Mouse (Mus musculus) forebrain, embryonic 12.5 days (tissue): ENCODE data around the gene Bud31. TPM values are rescaled to one million over a fixed set of nuclear protein-coding genes. Genes with fewer than 3 reads are reported as not detected.
"Not testable (repeated sequence)": the region's sequence is repeated elsewhere in the genome, so short reads cannot be mapped to it uniquely, and the experiment has no call there.

ENCODE experiments used
- ATAC-seq: fragments of 200-750 bp; cut with Nextera tagmentation; 2 replicates; pipeline ENCODE4 v1.8.0; 2017; ENCODE audit warnings: moderate TSS enrichment; ENCODE audit not compliant: low FRiP score
- H3K27ac ChIP-seq: fragments of 300-500 bp; sonication (generic); 2 replicates; pipeline ENCODE4 v1.5.1; 2016; ENCODE audit warnings: mild to moderate bottlenecking
- H3K27me3 ChIP-seq: fragments of 300-500 bp; sonication (generic); 2 replicates; pipeline ENCODE4 v1.6.1; 2016; ENCODE audit warnings: mild to moderate bottlenecking
- H3K36me3 ChIP-seq: fragments of 300-500 bp; sonication (generic); replicated peaks from 2 replicates; pipeline ENCODE4 v1.6.1; 2016; ENCODE audit warnings: mild to moderate bottlenecking
- H3K4me1 ChIP-seq: fragments of 300-500 bp; sonication (generic); 2 replicates; pipeline ENCODE4 v1.6.1; 2016
- H3K4me2 ChIP-seq: fragments of 300-500 bp; sonication (generic); 2 replicates; pipeline ENCODE4 v1.6.1; 2016; ENCODE audit warnings: mild to moderate bottlenecking, moderate library complexity
- H3K4me3 ChIP-seq: fragments of 300-500 bp; sonication (generic); replicated peaks from 2 replicates; pipeline ENCODE4 v1.5.1; 2016; ENCODE audit warnings: mild to moderate bottlenecking
- H3K9ac ChIP-seq: fragments of 300-500 bp; sonication (generic); 2 replicates; pipeline ENCODE4 v1.6.1; 2016; ENCODE audit warnings: mild to moderate bottlenecking
- H3K9me3 ChIP-seq: fragments of 300-500 bp; sonication (generic); 2 replicates; pipeline ENCODE4 v1.6.1; 2016
- WGBS: fragments of 180-500 bp; shearing (Covaris S2); methylation state at CpG from one replicate; pipeline ENCODE4 v1.1.7; 2016; 5-methylcytosine and 5-hydroxymethylcytosine counted together
- polyA plus RNA-seq: library from polyadenylated mRNA; unstranded; fragments of >200 nt; fragmentation: Nextera tagmentation; extraction: Ambion mirVana; gene quantifications from 2 replicates; pipeline ENCODE4 v1.2.1, GENCODE M21; 2016

Gene Bud31
- polyA plus RNA-seq, 1 experiment from 2014 or later = 225 TPM

DNA sequence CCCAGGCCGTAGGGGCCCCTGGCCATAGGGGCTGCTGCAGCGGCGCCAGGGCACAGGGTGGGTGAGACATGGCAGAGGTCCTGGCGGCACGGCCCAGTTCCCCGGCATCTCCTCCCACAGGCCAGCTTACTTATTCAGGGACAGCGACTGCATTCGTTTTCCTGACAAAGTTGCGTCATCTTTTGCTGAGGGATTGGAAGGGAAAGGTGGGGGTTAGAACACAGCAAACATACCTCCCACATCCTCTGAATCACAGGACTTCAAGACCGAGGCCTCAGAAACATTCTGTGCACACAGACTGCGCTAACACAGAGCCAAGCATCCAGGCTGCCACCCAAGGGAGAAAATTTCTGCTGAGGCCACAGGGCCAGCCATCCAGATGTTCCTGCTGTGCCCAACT lies 10.0 kb upstream of the Bud31 start:
- no peaks in the 10 kb centered on the region for H3K27me3 ChIP-seq
- 94% methylated on average over 11 of the region's 11 CpGs for WGBS
- no peak overlapping the region for H3K9ac ChIP-seq
- no peak overlapping the region for H3K27ac ChIP-seq
- H3K4me1 ChIP-seq = no peaks in the 10 kb centered on the region
- no peak overlapping the region for H3K4me2 ChIP-seq
- no peaks in the 10 kb centered on the region for H3K9me3 ChIP-seq
- no peak for ATAC-seq
- peaks cover 97% of the 10 kb centered on the region for H3K36me3 ChIP-seq
- no peak overlapping the region for H3K4me3 ChIP-seq

DNA sequence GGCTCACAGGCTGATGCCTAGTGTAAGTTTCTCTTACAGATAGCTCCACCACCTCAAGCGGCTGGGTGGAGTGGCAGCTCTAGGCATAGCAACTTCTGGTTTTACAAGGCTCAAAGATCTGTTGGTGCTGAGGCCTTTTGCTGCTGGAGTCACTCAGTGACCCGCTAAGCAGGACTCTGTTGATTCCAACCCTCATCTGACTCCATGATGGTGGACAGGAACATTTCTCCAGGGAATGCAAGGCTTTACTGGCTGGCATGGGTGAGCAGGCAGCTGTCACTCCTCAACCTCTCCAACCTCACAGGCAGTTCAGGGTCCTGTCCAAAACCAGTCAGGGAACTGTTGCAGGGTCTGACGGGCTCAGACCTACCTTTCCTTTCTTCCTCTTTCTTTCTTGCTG lies 9.2 kb upstream of the Bud31 start:
- H3K4me3 ChIP-seq = no peak overlapping the region
- peaks cover 95% of the 10 kb centered on the region for H3K36me3 ChIP-seq
- H3K4me1 ChIP-seq = no peaks in the 10 kb centered on the region
- ATAC-seq = no peak
- H3K27ac ChIP-seq = no peak overlapping the region
- WGBS = 90% methylated on average over 3 of the region's 3 CpGs
- no peaks in the 10 kb centered on the region for H3K27me3 ChIP-seq
- H3K9ac ChIP-seq = no peak overlapping the region
- no peak overlapping the region for H3K4me2 ChIP-seq
- no peaks in the 10 kb centered on the region for H3K9me3 ChIP-seq

DNA sequence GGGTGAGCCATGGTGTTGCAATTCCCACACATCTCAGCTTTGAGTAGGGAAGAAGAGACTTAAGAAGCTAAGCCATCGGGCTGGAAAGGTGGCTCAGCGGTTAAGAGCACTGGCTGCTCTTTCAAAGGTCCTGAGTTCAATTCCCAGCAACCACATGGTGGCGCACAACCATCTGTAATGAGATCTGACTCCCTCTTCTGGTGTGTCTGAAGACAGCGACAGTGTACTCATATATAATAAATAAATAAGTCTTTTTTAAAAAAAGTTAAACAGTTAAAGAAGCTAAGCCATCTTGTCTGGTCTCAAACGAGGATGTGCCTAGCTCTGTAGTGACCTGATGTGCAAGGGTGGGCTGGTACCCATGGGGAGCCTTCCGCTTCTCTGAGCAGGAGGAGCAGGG lies 6.9 kb upstream of the Bud31 start:
- peaks cover 90% of the 10 kb centered on the region for H3K36me3 ChIP-seq
- not testable (repeated sequence) for ATAC-seq

DNA sequence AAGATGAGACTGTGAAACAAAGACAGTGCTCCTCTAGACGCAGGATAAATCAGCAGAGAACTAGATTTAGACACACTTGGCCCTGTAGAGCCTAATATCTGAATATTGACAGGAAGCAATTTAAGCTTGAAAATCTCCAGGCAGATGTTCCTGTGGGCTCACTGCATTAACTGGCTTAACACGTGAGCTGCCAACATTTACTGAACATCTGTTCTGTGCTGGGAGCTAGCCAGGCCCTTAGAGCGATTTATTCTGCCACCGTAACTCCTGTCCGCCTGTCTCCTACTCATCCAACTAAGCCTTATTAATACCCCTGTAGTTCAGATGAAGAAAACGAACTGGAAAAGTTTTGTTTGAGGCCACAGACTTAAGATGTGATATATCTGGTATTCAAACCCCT lies 1.3 kb upstream of the Bud31 start:
- Histone ChIP-seq H3K36me3 (peaks cover 60% of the 10 kb centered on the region), H3K27ac (no peak overlapping the region)

More for the DNA sequence above, 6.9 kb upstream of the Bud31 start:
- not testable (repeated sequence) for H3K9ac ChIP-seq, H3K4me3 ChIP-seq, H3K27me3 ChIP-seq, H3K9me3 ChIP-seq, H3K4me2 ChIP-seq, H3K27ac ChIP-seq
- WGBS = 93% methylated on average over 6 of the region's 6 CpGs
- H3K4me1 ChIP-seq = peaks cover 12% of the 10 kb centered on the region

DNA sequence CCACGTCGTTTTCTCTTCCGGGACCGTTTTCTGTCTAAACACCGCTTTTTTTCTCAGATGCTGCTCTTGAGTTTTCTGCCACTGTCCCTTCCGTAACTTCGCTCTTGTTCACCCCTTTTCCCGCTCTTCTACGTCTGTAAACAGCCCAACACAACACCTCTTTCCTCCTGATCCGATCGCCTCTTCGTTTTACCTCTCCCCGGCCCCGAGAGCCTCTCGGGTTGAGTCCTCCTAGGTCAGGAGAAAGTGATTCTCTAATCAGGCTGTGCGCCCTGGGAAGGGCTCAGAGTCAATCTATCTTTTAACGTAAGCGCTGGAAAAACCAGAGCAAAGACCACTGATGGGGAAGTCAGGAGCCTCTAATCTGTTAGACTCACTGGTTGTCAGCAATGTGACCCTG lies 449 bp downstream of the Bud31 start:
- H3K4me2 ChIP-seq = peak overlapping the region; percentile 81
- peak overlapping the region; percentile 89 for H3K9ac ChIP-seq
- H3K9me3 ChIP-seq = no peaks in the 10 kb centered on the region
- H3K4me1 ChIP-seq = peaks cover 37% of the 10 kb centered on the region
- H3K36me3 ChIP-seq = peaks cover 60% of the 10 kb centered on the region
- WGBS = under 1% methylated on average over 18 of the region's 18 CpGs
- peak overlapping the region; percentile 80 for H3K4me3 ChIP-seq
- ATAC-seq = peak; percentile 7; the same call in 1 of the 2 replicates
- H3K27me3 ChIP-seq = no peaks in the 10 kb centered on the region
- peak overlapping the region; percentile 84 for H3K27ac ChIP-seq

More for the DNA sequence above, 1.3 kb upstream of the Bud31 start:
- Histone ChIP-seq H3K9ac (peak overlapping the region; percentile 89), H3K27me3 (no peaks in the 10 kb centered on the region), H3K4me2 (peak overlapping the region; percentile 81), H3K4me1 (peaks cover 37% of the 10 kb centered on the region), H3K4me3 (peak overlapping the region; percentile 80), H3K9me3 (no peaks in the 10 kb centered on the region)
- WGBS = 21% methylated on average over 6 of the region's 6 CpGs
- ATAC-seq = no peak

DNA sequence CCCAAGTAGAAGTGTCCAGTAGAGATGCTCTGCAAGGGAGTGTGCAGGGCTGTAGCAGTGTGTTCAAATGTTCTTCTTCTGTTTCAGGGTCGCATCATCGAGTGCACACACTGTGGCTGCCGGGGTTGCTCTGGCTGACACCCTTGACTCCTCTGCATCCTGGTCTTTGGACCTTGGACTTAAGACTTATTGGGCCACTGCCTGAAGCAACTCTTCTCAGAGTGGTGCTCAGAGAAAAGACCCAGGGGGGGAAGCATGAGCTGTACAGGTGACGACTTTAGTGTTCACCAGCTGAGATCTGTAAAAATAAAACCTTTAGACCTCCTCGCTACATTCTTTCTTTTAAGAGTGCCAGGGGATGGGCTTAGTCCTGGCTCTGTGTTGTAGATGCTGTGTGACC lies 7.6 kb downstream of the Bud31 start:
- H3K4me2 ChIP-seq = no peak overlapping the region
- no peaks in the 10 kb centered on the region for H3K4me1 ChIP-seq
- no peaks in the 10 kb centered on the region for H3K9me3 ChIP-seq
- H3K27me3 ChIP-seq = no peaks in the 10 kb centered on the region
- H3K9ac ChIP-seq = no peak overlapping the region
- H3K36me3 ChIP-seq = peaks cover 100% of the 10 kb centered on the region
- ATAC-seq = no peak
- no peak overlapping the region for H3K27ac ChIP-seq
- 95% methylated on average over 5 of the region's 5 CpGs for WGBS
- no peak overlapping the region for H3K4me3 ChIP-seq

DNA sequence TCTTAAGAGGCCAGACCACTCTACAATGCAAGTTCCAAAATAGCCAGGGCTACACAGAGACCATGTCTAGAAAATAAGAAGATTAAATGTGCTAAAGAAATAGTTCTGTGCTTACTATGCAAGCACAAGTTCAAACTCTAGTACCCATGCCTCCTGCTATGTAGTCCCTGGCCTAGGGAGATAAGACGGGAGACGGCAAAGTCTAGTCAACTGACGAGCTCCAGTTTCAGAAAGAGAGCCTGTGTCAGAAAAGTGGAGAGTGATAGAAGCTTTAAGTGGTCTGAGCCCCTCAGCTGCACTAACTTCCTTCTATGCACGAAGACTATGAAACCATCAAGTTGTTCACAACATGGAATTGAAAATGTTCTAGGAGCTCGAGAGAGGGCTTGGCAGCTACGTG lies 9.1 kb downstream of the Bud31 start:
- 95% methylated on average over 6 of the region's 6 CpGs for whole genome bisulfite sequencing
- Histone ChIP-seq H3K27ac (no peak overlapping the region), H3K36me3 (peaks cover 99% of the 10 kb centered on the region)

DNA sequence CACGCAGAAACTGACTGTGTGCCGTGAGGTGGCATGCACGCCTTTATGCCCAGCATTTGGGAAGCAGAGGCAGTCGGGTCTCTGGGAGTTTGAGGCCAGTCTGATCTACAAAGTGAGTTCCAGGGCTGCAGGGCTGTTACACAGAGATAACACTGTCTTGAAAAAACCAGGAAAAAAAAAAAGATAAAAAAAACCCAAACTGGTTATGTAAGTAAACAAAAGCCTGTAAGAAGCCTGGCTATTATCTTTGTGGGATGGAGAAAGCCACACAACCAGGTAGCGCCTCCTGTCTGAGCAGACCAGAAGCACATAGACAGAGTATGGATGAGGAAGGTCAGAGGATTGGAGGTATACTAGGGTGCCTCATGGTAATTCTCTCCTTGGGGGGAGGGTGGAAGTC lies 12.5 kb downstream of the Bud31 start:
- no peak overlapping the region for H3K4me3 ChIP-seq
- H3K4me1 ChIP-seq = no peaks in the 10 kb centered on the region
- no peak overlapping the region for H3K27ac ChIP-seq
- H3K9me3 ChIP-seq = no peaks in the 10 kb centered on the region
- no peak overlapping the region for H3K4me2 ChIP-seq
- H3K27me3 ChIP-seq = no peaks in the 10 kb centered on the region
- H3K9ac ChIP-seq = no peak overlapping the region
- ATAC-seq = no peak
- 93% methylated on average over 5 of the region's 5 CpGs for WGBS
- H3K36me3 ChIP-seq = peaks cover 88% of the 10 kb centered on the region

More for the DNA sequence above, 9.1 kb downstream of the Bud31 start:
- Histone ChIP-seq H3K4me1 (no peaks in the 10 kb centered on the region), H3K27me3 (no peaks in the 10 kb centered on the region), H3K9me3 (no peaks in the 10 kb centered on the region), H3K9ac (no peak overlapping the region), H3K4me2 (no peak overlapping the region), H3K4me3 (no peak overlapping the region)
- no peak for ATAC-seq

DNA sequence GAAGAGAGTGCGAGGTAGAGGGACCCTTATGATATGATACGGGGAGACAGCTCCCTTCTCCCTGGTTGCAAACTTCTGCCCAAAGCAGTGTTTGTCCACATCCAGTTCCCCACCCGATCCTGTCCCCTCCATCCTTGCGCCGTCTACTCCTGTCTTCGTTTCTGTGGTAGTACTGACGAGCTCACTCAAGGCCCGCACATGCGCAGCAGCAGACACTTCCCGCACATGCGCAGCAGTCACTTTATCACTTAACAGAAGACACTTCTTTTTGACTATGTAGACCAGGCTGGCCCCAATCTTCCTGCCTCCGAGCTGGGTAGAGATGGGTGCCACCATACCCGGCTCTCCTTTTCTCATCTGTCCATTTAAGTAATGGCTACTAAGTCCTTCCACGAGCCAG lies 21.2 kb downstream of the Bud31 start:
- peaks cover 10% of the 10 kb centered on the region for H3K4me1 ChIP-seq

DNA sequence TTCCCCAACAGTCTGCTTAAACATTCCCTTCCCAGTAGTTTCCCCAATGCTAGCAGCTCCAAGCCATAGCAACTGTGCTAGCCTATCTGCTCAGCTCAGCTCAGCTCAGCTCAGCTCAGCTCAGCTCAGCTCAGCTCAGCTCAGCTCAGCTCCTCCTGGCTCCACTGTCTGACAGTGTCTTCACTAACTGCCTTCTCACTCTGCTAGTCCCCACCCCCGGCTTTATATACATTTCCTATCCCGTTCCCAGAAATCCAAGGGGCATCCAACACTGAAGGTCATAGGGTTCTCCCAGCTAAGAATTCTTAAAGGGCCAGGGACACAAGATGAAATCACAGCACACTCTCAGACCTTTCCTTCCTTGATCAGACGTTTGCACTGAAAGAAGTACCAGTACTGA lies 24.5 kb downstream of the Bud31 start:
- peaks cover 28% of the 10 kb centered on the region for H3K4me1 ChIP-seq
- H3K36me3 ChIP-seq = peaks cover 41% of the 10 kb centered on the region
- no peak overlapping the region for H3K9ac ChIP-seq
- no peak overlapping the region for H3K4me2 ChIP-seq
- no peak overlapping the region for H3K27ac ChIP-seq
- no peak overlapping the region for H3K4me3 ChIP-seq
- no peaks in the 10 kb centered on the region for H3K27me3 ChIP-seq
- WGBS = 82% methylated on average over 3 of the region's 3 CpGs
- ATAC-seq = no peak
- H3K9me3 ChIP-seq = no peaks in the 10 kb centered on the region

More for the DNA sequence above, 21.2 kb downstream of the Bud31 start:
- no peak for ATAC-seq
- Histone ChIP-seq H3K4me3 (no peak overlapping the region), H3K4me2 (no peak overlapping the region), H3K36me3 (peaks cover 68% of the 10 kb centered on the region), H3K27ac (no peak overlapping the region), H3K27me3 (no peaks in the 10 kb centered on the region), H3K9ac (no peak overlapping the region), H3K9me3 (no peaks in the 10 kb centered on the region)
- 93% methylated on average over 14 of the region's 14 CpGs for WGBS

DNA sequence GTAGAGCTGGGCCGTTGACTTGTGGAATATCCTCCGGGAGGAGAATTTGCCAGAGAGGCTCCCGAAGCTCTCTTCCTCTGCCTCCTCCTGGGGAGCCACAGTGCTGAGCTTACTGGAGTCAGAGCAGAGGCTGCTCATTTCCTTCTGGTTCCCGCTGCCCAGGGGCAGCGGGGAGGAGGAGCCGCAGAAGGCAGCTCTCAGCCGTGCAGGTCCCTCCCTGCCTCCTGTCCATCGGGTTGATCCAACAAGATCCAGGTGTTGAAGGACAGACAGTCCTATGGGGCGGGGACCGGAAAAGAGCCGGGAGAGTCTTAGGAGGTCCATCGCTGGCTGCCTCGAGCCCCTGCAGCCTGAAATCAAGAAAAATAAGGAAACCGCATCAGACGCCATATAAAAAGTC lies 25.0 kb downstream of the Bud31 start:
- no peak overlapping the region for H3K4me2 ChIP-seq
- no peak overlapping the region for H3K4me3 ChIP-seq
- H3K9me3 ChIP-seq = no peaks in the 10 kb centered on the region
- no peak overlapping the region for H3K9ac ChIP-seq
- peaks cover 28% of the 10 kb centered on the region for H3K4me1 ChIP-seq
- no peaks in the 10 kb centered on the region for H3K27me3 ChIP-seq
- H3K27ac ChIP-seq = no peak overlapping the region
- 89% methylated on average over 15 of the region's 15 CpGs for WGBS
- H3K36me3 ChIP-seq = peaks cover 37% of the 10 kb centered on the region
- no peak for ATAC-seq

DNA sequence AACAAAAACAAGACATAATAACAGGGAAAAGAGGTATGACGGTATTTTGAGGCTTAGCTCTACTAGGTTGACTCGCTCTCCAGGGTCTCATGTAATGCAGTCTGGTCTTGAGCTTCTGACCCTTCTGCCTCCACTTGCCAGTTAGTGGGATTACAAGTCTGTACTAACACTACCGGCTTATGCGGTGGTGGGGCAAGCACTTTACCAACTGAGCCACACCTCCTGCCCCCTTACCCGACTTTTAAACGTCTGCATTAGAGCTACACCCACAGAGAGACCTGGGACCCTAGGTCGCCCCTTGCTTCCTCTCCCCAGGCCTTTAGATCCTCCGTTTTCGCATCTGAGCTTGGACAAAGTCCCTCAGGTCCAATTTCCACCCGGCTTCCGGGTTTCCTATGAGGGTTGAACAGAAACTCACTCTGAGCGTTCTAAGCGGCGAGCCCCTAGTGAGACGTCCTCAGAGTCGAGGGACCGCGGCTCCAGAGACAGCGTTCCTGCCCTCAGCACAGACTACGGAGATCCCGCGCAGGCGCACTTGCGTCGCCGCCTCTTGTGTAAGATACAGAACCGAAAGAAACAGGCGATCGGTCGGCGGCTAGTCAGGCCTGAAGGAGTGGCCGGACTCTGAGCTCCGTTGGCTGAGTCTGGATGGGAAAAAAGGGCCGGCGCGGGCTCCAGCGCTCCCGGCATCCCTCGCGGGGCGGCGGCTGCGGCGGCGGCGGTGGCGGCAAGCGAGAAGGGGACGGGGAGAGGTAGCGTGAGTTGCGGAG lies 26.6 kb downstream of the Bud31 start, which contains the start of the genes Ptcd1 and Cpsf4:
TSS of gene Ptcd1 (minus strand) at position 573 of the 770 bp plus-strand sequence.
TSS of gene Cpsf4 (plus strand) at position 678 of the 770 bp plus-strand sequence.
- peaks cover 32% of the 10 kb centered on the region for H3K36me3 ChIP-seq
- peak within 1 kb of the TSS; percentile 92 for H3K4me2 ChIP-seq
- WGBS = under 1% methylated on average over 51 of the region's 51 CpGs
- H3K4me1 ChIP-seq = peaks cover 28% of the 10 kb centered on the region
- ATAC-seq = peak; percentile 95
- H3K9ac ChIP-seq = peak within 1 kb of the TSS; percentile 93
- H3K27me3 ChIP-seq = no peaks in the 10 kb centered on the region
- H3K4me3 ChIP-seq = peak within 1 kb of the TSS; percentile 76
- no peaks in the 10 kb centered on the region for H3K9me3 ChIP-seq
- peak within 1 kb of the TSS; percentile 82 for H3K27ac ChIP-seq

DNA sequence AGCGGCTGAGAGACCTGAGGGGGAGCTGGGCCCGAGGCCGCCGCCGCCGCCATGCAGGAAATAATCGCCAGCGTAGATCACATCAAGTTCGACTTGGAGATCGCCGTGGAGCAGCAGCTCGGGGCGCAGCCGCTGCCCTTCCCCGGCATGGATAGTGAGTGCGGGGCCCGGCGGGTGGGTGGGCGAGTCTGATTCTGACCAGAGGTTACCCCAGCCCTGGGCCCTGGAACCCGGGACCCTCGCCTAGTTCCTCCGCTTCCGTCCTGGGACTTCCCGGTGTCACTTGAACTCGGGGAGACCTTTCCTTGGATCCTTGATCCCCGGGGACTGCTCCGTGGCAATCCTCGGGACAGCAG lies 27.1 kb downstream of the Bud31 start:
- Histone ChIP-seq H3K4me1 (peaks cover 28% of the 10 kb centered on the region), H3K4me2 (peak overlapping the region; percentile 92), H3K36me3 (peaks cover 33% of the 10 kb centered on the region), H3K27ac (peak overlapping the region; percentile 79), H3K9me3 (no peaks in the 10 kb centered on the region), H3K9ac (peak overlapping the region; percentile 93), H3K27me3 (no peaks in the 10 kb centered on the region), H3K4me3 (peak overlapping the region; percentile 76)
- 0% methylated on average over 28 of the region's 28 CpGs for WGBS
- peak; percentile 71 for ATAC-seq
